Mouse (Mus musculus) heart, postnatal 0 days (tissue): ENCODE measurements around the gene E2f8. TPM values are rescaled to one million over a fixed set of nuclear protein-coding genes. Genes with fewer than 3 reads are reported as not detected.

Source experiments
- ATAC-seq: fragments of 200-750 bp; cut with Nextera tagmentation; 2 replicates; pipeline ENCODE4 v1.8.0; 2017; ENCODE audit warnings: low read depth, moderate number of reproducible peaks, moderate library complexity; ENCODE audit not compliant: insufficient read depth
- DNase-seq: peaks from one replicate; pipeline ENCODE4 v3.0.0-alpha.2; 2016; ENCODE audit warnings: low spot score
- H3K27ac ChIP-seq: fragments of 300-500 bp; sonication (generic); 2 replicates; pipeline ENCODE4 v1.5.1; 2014; ENCODE audit warnings: low read depth, mild to moderate bottlenecking
- H3K27me3 ChIP-seq: fragments of 300-500 bp; sonication (generic); 2 replicates; pipeline ENCODE4 v1.6.1; 2014; ENCODE audit warnings: low read length, mixed read lengths; ENCODE audit not compliant: control insufficient read depth, insufficient read depth
- H3K36me3 ChIP-seq: fragments of 300-500 bp; sonication (generic); replicated peaks from 2 replicates; pipeline ENCODE4 v1.6.1; 2014; ENCODE audit warnings: low read length, mixed read lengths; ENCODE audit not compliant: control insufficient read depth, insufficient read depth
- H3K4me1 ChIP-seq: fragments of 300-500 bp; sonication (generic); 2 replicates; pipeline ENCODE4 v1.6.1; 2014; ENCODE audit warnings: antibody characterized with exemption; ENCODE audit not compliant: control insufficient read depth, insufficient read depth
- H3K4me2 ChIP-seq: fragments of 300-500 bp; sonication (generic); 2 replicates; pipeline ENCODE4 v1.6.1; 2014; ENCODE audit warnings: low read depth, mild to moderate bottlenecking, low read length, moderate library complexity
- H3K4me3 ChIP-seq: fragments of 300-500 bp; sonication (generic); 2 replicates; pipeline ENCODE4 v1.5.1; 2014; ENCODE audit warnings: low read depth, low read length
- H3K9ac ChIP-seq: fragments of 300-500 bp; sonication (generic); replicated peaks from 2 replicates; pipeline ENCODE4 v1.6.1; 2014; ENCODE audit warnings: low read depth, low read length, mixed read lengths
- H3K9me3 ChIP-seq: fragments of 300-500 bp; sonication (generic); replicated peaks from 2 replicates; pipeline ENCODE4 v1.6.1; 2016; ENCODE audit warnings: low read length; ENCODE audit not compliant: control insufficient read depth
- CTCF ChIP-seq: IDR thresholded peaks from 2 replicates; pipeline ENCODE4 v1.5.1; 2016; ENCODE audit warnings: antibody characterized with exemption, control low read depth, low read depth
- EP300 ChIP-seq: IDR thresholded peaks from 2 replicates; pipeline ENCODE4 v1.6.1; 2016; ENCODE audit warnings: antibody characterized with exemption, low read depth
- WGBS: fragments of 180-500 bp; shearing (Covaris S2); extraction: QIAGEN DNeasy Blood & Tissue Kit; methylation state at CpG from one replicate; pipeline ENCODE4 v1.1.7; 2014; 5-methylcytosine and 5-hydroxymethylcytosine counted together
- polyA plus RNA-seq: library from polyadenylated mRNA; unstranded; fragments of >200 nt; fragmentation: Nextera tagmentation; extraction: Ambion mirVana; gene quantifications from 2 replicates; pipeline ENCODE4 v1.2.1, GENCODE M21; 2015
- total RNA-seq: library from RNA; depleted of rRNA; stranded (reverse); fragments of >200 nt; gene quantifications from 2 replicates; pipeline ENCODE4 v1.2.3, GENCODE M21; 2014; ENCODE audit warnings: low replicate concordance

E2f8 gene
- total and polyA plus RNA-seq, 2 experiments from 2014 or later, result 3.0 to 5.9 TPM

DNA sequence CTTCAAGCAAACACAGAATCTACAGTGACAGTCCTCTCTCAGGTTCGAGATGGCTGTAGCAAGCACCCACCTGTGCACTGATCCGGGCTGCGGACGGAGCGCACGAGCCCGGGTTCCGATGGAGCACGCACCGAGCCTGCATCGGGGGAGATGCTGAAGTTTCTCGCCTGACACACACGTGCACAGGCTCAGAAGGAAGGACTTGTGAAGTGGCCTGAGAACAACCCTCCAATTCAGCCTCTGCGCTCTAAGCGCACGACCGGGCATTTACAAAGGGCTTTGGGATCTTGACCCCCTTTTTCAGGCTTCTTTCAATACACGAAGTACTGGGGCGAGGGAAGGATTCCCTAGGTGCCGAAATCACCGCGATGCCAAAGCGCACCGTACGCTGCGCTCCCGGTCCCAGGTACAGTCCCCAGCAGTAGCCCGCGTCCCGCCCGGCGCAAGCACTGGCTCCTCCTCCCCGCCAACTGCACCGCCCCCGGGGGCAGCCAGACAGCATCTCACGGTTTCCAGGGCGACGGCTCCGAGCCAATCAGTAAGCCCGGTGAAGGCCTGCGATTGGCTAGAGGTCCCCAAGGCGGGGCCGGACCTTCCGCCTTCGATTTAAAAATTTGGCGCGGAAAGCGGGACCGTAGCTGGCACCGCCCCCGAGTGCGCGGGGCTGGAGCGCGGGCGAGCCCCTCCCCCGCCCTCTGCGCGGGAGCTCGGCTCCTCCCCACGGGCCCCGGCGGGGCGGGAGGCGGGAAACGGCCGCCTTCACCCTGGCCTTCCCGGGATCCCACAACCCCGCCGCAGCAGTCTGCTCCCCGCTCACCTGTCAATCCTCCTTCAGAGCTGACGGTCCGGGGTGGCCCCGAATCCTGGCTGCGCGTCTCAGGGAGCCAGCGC, 560 bp downstream of the E2f8 start:
- Histone ChIP-seq H3K9me3 (no peaks in the 10 kb centered on the region), H3K9ac (peak overlapping the region; percentile 73), H3K4me1 (peaks cover 16% of the 10 kb centered on the region), H3K4me3 (peak overlapping the region; percentile 97), H3K27me3 (no peaks in the 10 kb centered on the region), H3K36me3 (peaks cover 16% of the 10 kb centered on the region), H3K27ac (peak overlapping the region; percentile 69), H3K4me2 (peak overlapping the region; percentile 100)
- no peak for TF ChIP-seq EP300
- TF ChIP-seq CTCF, result no peak
- ATAC-seq (peak; percentile 97), DNase-seq (peak; percentile 97)
- under 1% methylated on average over 69 of the region's 77 CpGs for WGBS

DNA sequence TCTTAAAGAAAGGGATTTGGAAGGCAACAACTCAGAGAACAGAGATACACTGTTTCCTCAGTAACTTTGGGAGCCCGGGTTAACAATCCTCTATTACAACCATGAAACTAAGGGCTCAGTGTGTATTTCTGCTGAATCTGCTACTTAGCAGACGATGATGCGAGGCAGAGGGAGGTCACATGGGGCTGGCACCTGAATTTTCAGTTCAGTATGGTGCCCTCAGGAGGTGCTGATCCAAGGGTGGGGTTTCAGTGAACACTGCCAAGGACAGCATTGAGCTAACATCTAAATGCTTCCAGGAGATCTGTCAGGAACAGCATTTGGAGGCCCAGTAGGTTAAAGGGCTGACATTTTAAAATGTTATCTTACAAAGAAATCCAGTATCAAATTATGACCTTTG, 1.8 kb downstream of the E2f8 start:
- ATAC-seq (no peak), DNase-seq (no peak)
- WGBS, result 53% methylated on average over 3 of the region's 3 CpGs
- Histone ChIP-seq H3K4me3 (peak overlapping the region; percentile 17), H3K36me3 (peaks cover 29% of the 10 kb centered on the region), H3K27me3 (no peaks in the 10 kb centered on the region), H3K4me1 (peaks cover 16% of the 10 kb centered on the region), H3K27ac (no peak overlapping the region), H3K4me2 (peak overlapping the region; percentile 50), H3K9ac (no peak overlapping the region), H3K9me3 (no peaks in the 10 kb centered on the region)
- TF ChIP-seq EP300, result no peak
- no peak for TF ChIP-seq CTCF

DNA sequence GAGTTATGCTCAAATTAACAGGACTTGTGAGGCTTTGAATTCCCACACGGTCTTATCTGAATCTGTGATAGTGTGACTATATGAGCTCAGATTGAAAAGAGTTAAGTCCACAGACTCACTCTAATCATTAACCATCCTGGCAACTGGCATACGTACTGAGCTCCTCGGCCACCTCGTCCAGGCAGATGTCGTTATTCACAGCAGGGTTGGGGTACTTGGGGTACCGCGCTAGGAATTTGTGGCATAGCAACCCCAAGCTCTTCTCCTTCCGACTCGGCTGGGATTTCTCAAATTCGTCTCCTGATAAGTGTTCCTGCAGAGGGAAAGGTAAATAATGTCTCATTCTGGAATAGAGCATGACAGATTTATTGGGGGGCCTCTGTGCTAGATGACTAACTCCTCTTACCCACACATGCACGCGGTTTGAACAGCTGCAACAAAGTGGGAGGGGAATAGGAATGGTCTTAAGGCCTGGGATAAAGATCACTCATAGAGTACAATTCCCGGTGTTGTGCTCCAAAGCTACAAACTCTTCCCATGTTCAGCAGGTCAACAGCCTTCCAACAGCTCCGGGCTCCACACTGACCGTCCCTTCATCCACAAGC, 3.5 kb downstream of the E2f8 start:
- Histone ChIP-seq H3K4me2 (no peak overlapping the region), H3K4me1 (peaks cover 16% of the 10 kb centered on the region), H3K27ac (no peak overlapping the region), H3K36me3 (peaks cover 44% of the 10 kb centered on the region), H3K27me3 (no peaks in the 10 kb centered on the region), H3K9me3 (no peaks in the 10 kb centered on the region), H3K4me3 (no peak overlapping the region), H3K9ac (no peak overlapping the region)
- TF ChIP-seq CTCF, result no peak
- TF ChIP-seq EP300, result no peak
- ATAC-seq (no peak), DNase-seq (no peak)
- WGBS, result 81% methylated on average over 15 of the region's 15 CpGs

DNA sequence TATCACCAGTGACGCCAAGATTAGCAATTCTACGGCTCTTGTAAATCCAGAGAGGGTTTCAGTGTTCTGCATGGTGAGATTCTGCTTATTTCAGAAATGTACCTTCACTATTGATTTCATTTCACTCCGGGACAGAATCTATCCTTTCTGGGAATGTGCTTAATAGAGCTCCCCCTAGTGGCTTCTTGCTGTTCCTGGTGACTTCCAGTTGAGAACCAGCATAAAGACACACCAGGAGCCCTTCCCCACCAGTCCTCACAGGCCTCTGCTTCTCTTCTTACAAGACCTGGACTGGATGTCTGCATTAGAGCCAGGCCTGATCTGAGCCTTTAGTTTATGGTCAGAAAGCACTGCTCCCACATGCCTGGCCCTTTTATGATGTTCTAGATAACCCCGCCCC, 4.9 kb downstream of the E2f8 start:
- H3K4me3 ChIP-seq, result no peak overlapping the region
- no peaks in the 10 kb centered on the region for H3K27me3 ChIP-seq
- no peak overlapping the region for H3K4me2 ChIP-seq
- no peak overlapping the region for H3K9ac ChIP-seq
- no peak overlapping the region for H3K27ac ChIP-seq
- 55% methylated on average over 4 of the region's 4 CpGs for WGBS
- no peaks in the 10 kb centered on the region for H3K9me3 ChIP-seq
- ATAC-seq (no peak), DNase-seq (peak; percentile 73)
- H3K36me3 ChIP-seq, result peaks cover 58% of the 10 kb centered on the region
- no peak for TF ChIP-seq EP300
- peak; percentile 76 for TF ChIP-seq CTCF
- peaks cover 12% of the 10 kb centered on the region for H3K4me1 ChIP-seq

DNA sequence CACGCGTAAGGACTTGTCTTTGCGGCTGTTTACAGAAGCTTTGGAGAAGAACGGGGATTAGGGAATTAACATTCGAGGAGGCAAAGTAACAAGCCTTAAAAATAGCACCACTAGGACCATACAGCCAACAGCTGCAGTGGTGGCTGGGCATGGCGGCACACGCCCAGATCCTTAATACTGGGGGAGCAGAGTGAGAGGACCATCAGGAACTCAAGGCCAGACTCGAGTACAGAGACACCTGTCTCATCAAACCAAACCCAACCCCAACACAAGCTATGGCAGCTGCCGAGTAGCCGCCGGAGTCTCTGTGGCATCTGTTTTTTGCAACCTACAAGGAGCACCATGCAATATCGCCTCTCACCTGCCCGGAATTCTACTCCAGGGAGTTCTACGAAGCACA, 6.3 kb downstream of the E2f8 start:
- Histone ChIP-seq H3K4me1 (peaks cover 8% of the 10 kb centered on the region; the same call in 1 of the 2 replicates), H3K4me3 (no peak overlapping the region), H3K9me3 (no peaks in the 10 kb centered on the region), H3K9ac (no peak overlapping the region), H3K27ac (peak overlapping the region; percentile 49), H3K27me3 (no peaks in the 10 kb centered on the region), H3K36me3 (peaks cover 72% of the 10 kb centered on the region), H3K4me2 (no peak overlapping the region)
- DNase-seq, result no peak
- no peak for ATAC-seq
- 78% methylated on average over 14 of the region's 14 CpGs for WGBS
- TF ChIP-seq EP300, result no peak
- TF ChIP-seq CTCF, result no peak
